Mouse (Mus musculus): ENCODE measurements around the gene Mgarp. TPM values are rescaled to one million over a fixed set of nuclear protein-coding genes. Genes with fewer than 3 reads are reported as not detected.
"Not testable (repeated sequence)": the region's sequence is repeated elsewhere in the genome, so short reads cannot be mapped to it uniquely, and the experiment has no call there.

The Mgarp gene
- total RNA-seq, 1 experiment, result 12.5 TPM

- no peaks in the 10 kb centered on the region for H3K9me3 ChIP-seq (ENCODE audit: control insufficient read depth, insufficient read depth, low read depth, low read length)
- no peak overlapping the region for H3K27ac ChIP-seq (ENCODE audit: insufficient read depth, low read depth, low read length, poor library complexity, severe bottlenecking)
- peaks cover 2 to 10% of the 10 kb centered on the region in 2 experiments; a peak in 1 of 4 replicates for H3K4me1 ChIP-seq (ENCODE audit: control insufficient read depth in 2 of 2, insufficient read depth in 2 of 2, low read length in 2 of 2, poor library complexity in 1 of 2)
- no peaks in the 10 kb centered on the region for H3K36me3 ChIP-seq (ENCODE audit: control insufficient read depth, insufficient read depth, low read length, poor library complexity, severe bottlenecking)
- DNase-seq (ENCODE audit: low read depth, low spot score), result peak; percentile 75
- H3K9ac ChIP-seq (ENCODE audit: insufficient read depth, low read depth, low read length, poor library complexity, severe bottlenecking), result peak overlapping the region; percentile 46
- no peak for TF ChIP-seq ZC3H11A (IDR thresholded peaks at IDR 0.05; ENCODE audit: borderline replicate concordance, low read depth, low read length)
- no peak for TF ChIP-seq CHD2 (IDR thresholded peaks at IDR 0.05; ENCODE audit: low read depth, low read length)
- TF ChIP-seq MAFK (IDR thresholded peaks at IDR 0.05; ENCODE audit: insufficient read depth, low read depth, low read length), result peak; percentile 82
- peak; percentile 94 for TF ChIP-seq ZNF384 (IDR thresholded peaks at IDR 0.05; ENCODE audit: low read depth, low read length)
- in situ Hi-C loops (cut with MboI; ENCODE audit: low sequenced_read_pairs in 2 of 2, unreplicated experiment in 2 of 2), result loop anchor here in 1 of 2 experiments (10.0 kb wide), 1 partner anchor 123 kb away; no protein-coding TSS in a partner anchor
- H3K4me3 ChIP-seq (ENCODE audit: insufficient read depth in 1 of 2, low read depth in 1 of 2, low read length in 2 of 2, poor library complexity in 1 of 2, severe bottlenecking in 1 of 2), result peak overlapping the region; percentile 66 to 82
Measured at GRCm38 (mm10) chr3:51358181-51358580, 38.4 kb downstream of the Mgarp start.

- Histone ChIP-seq H3K36me3 (ENCODE audit: control insufficient read depth, insufficient read depth, low read length, poor library complexity, severe bottlenecking) (no peaks in the 10 kb centered on the region), H3K4me3 (ENCODE audit: insufficient read depth in 1 of 2, low read depth in 1 of 2, low read length in 2 of 2, poor library complexity in 1 of 2, severe bottlenecking in 1 of 2) (peak overlapping the region; percentile 66 to 82), H3K9me3 (ENCODE audit: control insufficient read depth, insufficient read depth, low read depth, low read length) (no peaks in the 10 kb centered on the region), H3K9ac (ENCODE audit: insufficient read depth, low read depth, low read length, poor library complexity, severe bottlenecking) (peak overlapping the region; percentile 46; the same call in 1 of the 2 replicates), H3K4me1 (ENCODE audit: control insufficient read depth in 2 of 2, insufficient read depth in 2 of 2, low read length in 2 of 2, poor library complexity in 1 of 2) (peaks cover 2 to 10% of the 10 kb centered on the region in 2 experiments; a peak in 1 of 4 replicates), H3K27ac (ENCODE audit: insufficient read depth, low read depth, low read length, poor library complexity, severe bottlenecking) (no peak overlapping the region)
- TF ChIP-seq ZNF384 (IDR thresholded peaks at IDR 0.05; ENCODE audit: low read depth, low read length), result peak; percentile 57
- TF ChIP-seq MAFK (IDR thresholded peaks at IDR 0.05; ENCODE audit: insufficient read depth, low read depth, low read length), result no peak
- in situ Hi-C loops (cut with MboI; ENCODE audit: low sequenced_read_pairs in 2 of 2, unreplicated experiment in 2 of 2), result loop anchor here in 1 of 2 experiments (10.0 kb wide), 1 partner anchor 123 kb away; no protein-coding TSS in a partner anchor
- DNase-seq (ENCODE audit: low read depth, low spot score), result no peak
Measured at GRCm38 (mm10) chr3:51357624-51358023, 38.9 kb downstream of the Mgarp start.

GRCm38 (mm10) chr3:51357078-51357477 is 39.5 kb downstream of the Mgarp start:
- TF ChIP-seq ZNF384 (IDR thresholded peaks at IDR 0.05; ENCODE audit: low read depth, low read length), result no peak
- TF ChIP-seq MAFK (IDR thresholded peaks at IDR 0.05; ENCODE audit: insufficient read depth, low read depth, low read length), result no peak
- no peak for TF ChIP-seq CHD2 (IDR thresholded peaks at IDR 0.05; ENCODE audit: low read depth, low read length)
- no peak for TF ChIP-seq HCFC1 (IDR thresholded peaks at IDR 0.05; ENCODE audit: borderline replicate concordance, insufficient read depth, low read length)
- TF ChIP-seq ZC3H11A (IDR thresholded peaks at IDR 0.05; ENCODE audit: borderline replicate concordance, low read depth, low read length), result no peak
- Histone ChIP-seq H3K4me3 (ENCODE audit: insufficient read depth in 1 of 2, low read depth in 1 of 2, low read length in 2 of 2, poor library complexity in 1 of 2, severe bottlenecking in 1 of 2) (no peak overlapping the region), H3K36me3 (ENCODE audit: control insufficient read depth, insufficient read depth, low read length, poor library complexity, severe bottlenecking) (no peaks in the 10 kb centered on the region), H3K9ac (ENCODE audit: insufficient read depth, low read depth, low read length, poor library complexity, severe bottlenecking) (no peak overlapping the region), H3K4me1 (ENCODE audit: control insufficient read depth in 2 of 2, insufficient read depth in 2 of 2, low read length in 2 of 2, poor library complexity in 1 of 2) (peaks cover 2 to 10% of the 10 kb centered on the region in 2 experiments; a peak in 1 of 4 replicates), H3K27ac (ENCODE audit: insufficient read depth, low read depth, low read length, poor library complexity, severe bottlenecking) (no peak overlapping the region), H3K9me3 (ENCODE audit: control insufficient read depth, insufficient read depth, low read depth, low read length) (no peaks in the 10 kb centered on the region)
- DNase-seq (ENCODE audit: low read depth, low spot score), result no peak
- in situ Hi-C loops (cut with MboI; ENCODE audit: low sequenced_read_pairs in 2 of 2, unreplicated experiment in 2 of 2), result loop anchor here in 1 of 2 experiments (10.0 kb wide), 1 partner anchor 122 kb away; no protein-coding TSS in a partner anchor

- not testable (repeated sequence) for H3K36me3 ChIP-seq (ENCODE audit: control insufficient read depth, insufficient read depth, low read length, poor library complexity, severe bottlenecking); H3K4me3 ChIP-seq (ENCODE audit: insufficient read depth in 1 of 2, low read depth in 1 of 2, low read length in 2 of 2, poor library complexity in 1 of 2, severe bottlenecking in 1 of 2); H3K27ac ChIP-seq (ENCODE audit: insufficient read depth, low read depth, low read length, poor library complexity, severe bottlenecking); DNase-seq (ENCODE audit: low read depth, low spot score); H3K9ac ChIP-seq (ENCODE audit: insufficient read depth, low read depth, low read length, poor library complexity, severe bottlenecking); H3K9me3 ChIP-seq (ENCODE audit: control insufficient read depth, insufficient read depth, low read depth, low read length)
- in situ Hi-C loops (cut with MboI; ENCODE audit: low sequenced_read_pairs in 2 of 2, unreplicated experiment in 2 of 2), result loop anchor here in 1 of 2 experiments (10.0 kb wide), 1 partner anchor 120 kb away; no protein-coding TSS in a partner anchor
- H3K4me1 ChIP-seq (ENCODE audit: control insufficient read depth in 2 of 2, insufficient read depth in 2 of 2, low read length in 2 of 2, poor library complexity in 1 of 2), result peaks cover 2 to 11% of the 10 kb centered on the region in 2 experiments; a peak in 2 of 4 replicates
Measured at GRCm38 (mm10) chr3:51354956-51355355, 41.6 kb downstream of the Mgarp start.

- Histone ChIP-seq H3K9me3 (ENCODE audit: control insufficient read depth, insufficient read depth, low read depth, low read length) (no peaks in the 10 kb centered on the region), H3K4me3 (ENCODE audit: insufficient read depth in 1 of 2, low read depth in 1 of 2, low read length in 2 of 2, poor library complexity in 1 of 2, severe bottlenecking in 1 of 2) (no peak overlapping the region), H3K27ac (ENCODE audit: insufficient read depth, low read depth, low read length, poor library complexity, severe bottlenecking) (no peak overlapping the region), H3K9ac (ENCODE audit: insufficient read depth, low read depth, low read length, poor library complexity, severe bottlenecking) (no peak overlapping the region), H3K4me1 (ENCODE audit: control insufficient read depth in 2 of 2, insufficient read depth in 2 of 2, low read length in 2 of 2, poor library complexity in 1 of 2) (peaks cover 2 to 11% of the 10 kb centered on the region in 2 experiments; a peak in 2 of 4 replicates), H3K36me3 (ENCODE audit: control insufficient read depth, insufficient read depth, low read length, poor library complexity, severe bottlenecking) (no peaks in the 10 kb centered on the region)
- no peak for DNase-seq (ENCODE audit: low read depth, low spot score)
- in situ Hi-C loops (cut with MboI; ENCODE audit: low sequenced_read_pairs in 2 of 2, unreplicated experiment in 2 of 2), result loop anchor here in 1 of 2 experiments (10.0 kb wide), 1 partner anchor 119 kb away; no protein-coding TSS in a partner anchor
- peak; percentile 76; the same call in 1 of the 2 replicates for TF ChIP-seq ZNF384 (IDR thresholded peaks at IDR 0.05; ENCODE audit: low read depth, low read length)
- TF ChIP-seq CHD2 (IDR thresholded peaks at IDR 0.05; ENCODE audit: low read depth, low read length), result no peak
- no peak for TF ChIP-seq ZC3H11A (IDR thresholded peaks at IDR 0.05; ENCODE audit: borderline replicate concordance, low read depth, low read length)
Measured at GRCm38 (mm10) chr3:51354034-51354427, 42.5 kb downstream of the Mgarp start.

All from ES-E14 (cell line).